ENCODE assay signal across 10 mouse cellular contexts in genomic region chr5:43338771-43339475, GRCm38 (mm10).
DNase-seq lines count a peak whose midpoint lies in the region; ATAC-seq lines count a peak whose summit lies in the region.
"Had no signal": no experiment of that assay in that cellular context is flagged by ENCODE, and none has a peak within 500 bp of the region (broad histone marks: within the 10 kb centered on the region; RNA-seq: fewer than 3 reads in every experiment).

No protein-coding gene starts in this region.

- 0 out of 2 replicates have a peak overlapping the region, but pooled peaks have one; percentile 10 for H3K4me3 ChIP-seq in heart, embryonic 15.5 days
- no peak overlapping the region for H3K4me3 ChIP-seq in neural tube, embryonic 12.5 days
- no peak overlapping the region for H3K4me3 ChIP-seq in forebrain, embryonic 14.5 days (ENCODE audit: low read depth, low read length)
- H3K4me3 ChIP-seq: limb, embryonic 15.5 days had no signal

- H3K4me2 ChIP-seq in heart, embryonic 15.5 days, result peak overlapping the region; percentile 27
- no peak overlapping the region for H3K4me2 ChIP-seq in neural tube, embryonic 12.5 days (replicated peaks)
- no peak overlapping the region for H3K4me2 ChIP-seq in forebrain, embryonic 14.5 days (ENCODE audit: low read length)
- H3K4me2 ChIP-seq: limb, embryonic 15.5 days had no signal

- DNase-seq in heart, adult 11 months, result no peak
- no peak for DNase-seq in neural tube, embryonic 10.5 days (ENCODE audit: extremely low spot score, low spot score)
- peak; percentile 83 for DNase-seq in forebrain, embryonic 14.5 days (ENCODE audit: low spot score)
- DNase-seq in spleen, adult 18-20 months, result no peak
- DNase-seq in ovary, adult 18-20 months (ENCODE audit: low spot score), result no peak
- DNase-seq: lung, postnatal 36 days had no signal

- WGBS in heart, embryonic 15.5 days, result 42% methylated on average over 10 of the region's 10 CpGs
- 47% methylated on average over 10 of the region's 10 CpGs for WGBS in neural tube, embryonic 12.5 days
- WGBS in forebrain, embryonic 14.5 days, result 50% methylated on average over 10 of the region's 10 CpGs

- no peak overlapping the region for H3K9ac ChIP-seq in heart, embryonic 15.5 days
- no peak overlapping the region for H3K9ac ChIP-seq in neural tube, embryonic 12.5 days
- H3K9ac ChIP-seq in forebrain, embryonic 14.5 days (ENCODE audit: low read length), result no peak overlapping the region
- H3K9ac ChIP-seq: limb, embryonic 15.5 days had no signal

- no peak for ATAC-seq in heart, embryonic 15.5 days (replicated peaks; ENCODE audit: insufficient number of reproducible peaks, insufficient read depth, low FRiP score, low read depth)
- 0 out of 2 replicates have a peak, but pooled peaks have one; percentile 53 for ATAC-seq in neural tube, embryonic 12.5 days (ENCODE audit: low FRiP score, low read depth)
- ATAC-seq in forebrain, embryonic 14.5 days, result peak; percentile 92
- no peak for ATAC-seq in granulocyte monocyte progenitor cell, adult 5-6 weeks (replicated peaks; ENCODE audit: poor library complexity, severe bottlenecking)

- H3K9me3 ChIP-seq in heart, embryonic 15.5 days (replicated peaks), result no peaks in the 10 kb centered on the region
- H3K9me3 ChIP-seq in neural tube, embryonic 12.5 days, result no peaks in the 10 kb centered on the region
- H3K9me3 ChIP-seq in forebrain, embryonic 14.5 days (replicated peaks; ENCODE audit: control insufficient read depth, low read length), result no peaks in the 10 kb centered on the region
- H3K9me3 ChIP-seq: limb, embryonic 15.5 days had no signal

- H3K27ac ChIP-seq in heart, embryonic 15.5 days, result peak overlapping the region; percentile 31; the same call in 1 of the 2 replicates
- H3K27ac ChIP-seq in neural tube, embryonic 12.5 days, result no peak overlapping the region
- peak overlapping the region; percentile 2; the same call in 1 of the 2 replicates for H3K27ac ChIP-seq in forebrain, embryonic 14.5 days (ENCODE audit: low read depth, low read length)
- H3K27ac ChIP-seq: limb, embryonic 15.5 days had no signal

- H3K27me3 ChIP-seq in heart, embryonic 15.5 days, result no peaks in the 10 kb centered on the region
- H3K27me3 ChIP-seq in neural tube, embryonic 12.5 days (replicated peaks), result no peaks in the 10 kb centered on the region
- H3K27me3 ChIP-seq in forebrain, embryonic 14.5 days (replicated peaks; ENCODE audit: control insufficient read depth, insufficient read depth, low read length), result no peaks in the 10 kb centered on the region
- H3K27me3 ChIP-seq: limb, embryonic 15.5 days had no signal

- H3K36me3 ChIP-seq in heart, embryonic 15.5 days, result no peaks in the 10 kb centered on the region
- no peaks in the 10 kb centered on the region for H3K36me3 ChIP-seq in neural tube, embryonic 12.5 days
- H3K36me3 ChIP-seq in forebrain, embryonic 14.5 days (ENCODE audit: control insufficient read depth, insufficient read depth, low read length), result no peaks in the 10 kb centered on the region
- H3K36me3 ChIP-seq: limb, embryonic 15.5 days had no signal

- peaks cover 8% of the 10 kb centered on the region for H3K4me1 ChIP-seq in heart, embryonic 15.5 days (replicated peaks)
- H3K4me1 ChIP-seq in neural tube, embryonic 12.5 days, result no peaks in the 10 kb centered on the region
- H3K4me1 ChIP-seq in forebrain, embryonic 14.5 days (ENCODE audit: control insufficient read depth, insufficient read depth, low read length), result no peaks in the 10 kb centered on the region
- H3K4me1 ChIP-seq: limb, embryonic 15.5 days had no signal

Comparison
In these comparisons a context has a peak if more than half of its experiments do, and no peak if none do; other contexts are left out.
1. ATAC-seq: peak in neural tube, embryonic 12.5 days (single experiment) and forebrain, embryonic 14.5 days (single experiment); none in heart, embryonic 15.5 days (single experiment) and granulocyte monocyte progenitor cell, adult 5-6 weeks (single experiment).